Mouse (Mus musculus) neural tube, postnatal 0 days (tissue): ENCODE results near the gene Zmpste24. TPM values are rescaled to one million over a fixed set of nuclear protein-coding genes. Genes with fewer than 3 reads are reported as not detected.

Experiments used
- polyA plus RNA-seq: library from polyadenylated mRNA; unstranded; fragments of >200 nt; fragmentation: Nextera tagmentation; extraction: Ambion mirVana; gene quantifications from 2 replicates; pipeline ENCODE4 v1.2.1, GENCODE M21; 2015

The Zmpste24 gene
- 20.3 and 21.6 TPM in 2 replicates for polyA plus RNA-seq

DNA sequence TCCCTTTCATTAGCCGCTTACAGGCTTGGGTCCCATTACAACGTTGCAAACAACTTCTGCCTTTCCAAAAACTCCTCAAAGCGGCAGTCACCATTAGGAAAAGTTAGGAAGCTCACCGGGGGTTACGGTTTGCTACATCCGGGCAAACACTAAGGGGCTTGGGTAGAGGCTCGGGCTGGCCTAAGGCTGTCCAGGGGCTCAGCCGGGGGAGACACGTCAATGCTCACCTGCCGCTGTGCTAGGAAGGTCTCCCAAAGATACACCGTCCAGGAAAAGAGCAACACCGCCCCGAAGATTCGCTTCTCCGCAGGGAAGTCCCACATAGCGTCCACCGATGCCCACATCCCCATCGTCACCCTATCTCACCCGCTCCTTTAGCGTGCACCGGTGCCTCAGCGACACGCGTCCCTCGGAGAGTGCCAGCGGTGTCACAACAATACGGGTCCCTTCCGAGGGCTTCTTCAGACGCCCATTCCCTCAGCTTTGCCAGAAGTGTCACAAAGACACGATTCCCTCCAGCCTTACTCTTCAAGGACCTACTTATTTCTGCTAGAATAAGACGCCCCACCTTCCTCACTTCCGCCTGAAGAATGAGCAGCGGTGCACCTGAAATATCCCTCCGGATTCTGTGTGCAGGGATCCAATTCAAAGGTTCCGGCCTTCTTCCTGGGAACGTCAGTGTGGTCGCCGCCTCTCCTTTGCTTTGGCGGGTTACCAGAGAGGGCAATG is at the start of gene Zmpste24:
Zmpste24 (minus strand) TSS at position 592 of the 729 bp plus-strand sequence.

DNA sequence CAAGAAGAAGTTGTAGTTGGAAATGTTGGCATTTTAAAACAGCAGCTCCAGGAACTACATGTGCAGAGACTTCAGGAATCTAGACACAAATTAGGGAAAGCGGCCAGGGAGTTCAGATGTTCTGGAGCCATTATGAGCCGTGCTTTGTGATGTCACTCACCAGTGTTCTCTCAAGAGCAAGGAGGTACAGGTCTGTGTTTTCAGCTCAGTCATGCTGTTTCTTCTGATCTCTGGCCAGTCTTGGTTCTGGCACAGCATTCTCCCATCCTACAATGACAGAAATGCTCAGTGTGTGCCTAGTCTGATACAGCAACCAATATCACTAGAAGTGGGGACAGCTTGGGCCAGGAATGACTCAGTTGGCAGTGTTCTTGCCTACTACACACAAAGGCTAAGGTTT is 11.1 kb upstream of the Zmpste24 start, which contains the start of gene Tmco2:
Tmco2 (minus strand) TSS at position 101 of the 400 bp plus-strand sequence.

DNA sequence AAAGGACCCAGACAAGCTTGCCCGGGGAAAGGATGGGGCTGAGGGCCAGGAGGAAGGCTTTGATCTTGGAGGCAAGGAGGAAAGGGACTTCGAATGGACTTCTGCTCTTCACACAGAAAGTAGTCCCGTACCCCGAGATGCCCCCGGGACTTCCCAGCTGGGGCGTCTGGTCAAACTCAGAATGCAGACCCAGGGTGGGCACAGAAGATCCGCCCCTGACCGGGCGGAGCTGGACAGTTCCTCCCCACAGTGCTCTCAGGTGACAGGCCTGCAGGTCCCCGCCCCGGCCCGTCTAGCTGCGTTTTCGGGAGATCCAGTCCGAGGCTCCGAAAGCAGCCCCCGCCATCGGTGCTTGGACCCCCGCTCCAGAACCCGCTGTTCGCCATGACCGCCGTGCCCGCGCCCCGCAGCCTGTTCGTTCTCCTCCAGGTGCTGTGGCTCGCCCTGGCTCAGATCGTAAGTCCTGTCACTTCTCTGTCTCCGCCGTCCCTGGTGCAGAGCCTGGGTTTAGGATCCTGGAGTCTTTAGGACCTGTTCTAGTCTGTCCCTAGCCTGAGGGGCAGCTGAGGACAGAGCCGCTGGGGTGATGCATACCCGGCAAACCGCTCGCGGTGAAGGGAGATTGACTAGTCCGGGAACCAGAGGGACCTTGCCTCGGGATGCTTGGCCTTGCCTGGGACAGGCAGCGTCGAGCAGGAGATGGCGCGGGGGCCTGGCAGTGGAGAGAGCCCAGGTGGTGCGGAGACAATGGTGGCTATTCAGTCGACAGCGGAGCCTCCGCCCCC is 58.5 kb downstream of the Zmpste24 start, which contains the start of gene Col9a2:
Col9a2 (plus strand) TSS at position 55 of the 785 bp plus-strand sequence.

DNA sequence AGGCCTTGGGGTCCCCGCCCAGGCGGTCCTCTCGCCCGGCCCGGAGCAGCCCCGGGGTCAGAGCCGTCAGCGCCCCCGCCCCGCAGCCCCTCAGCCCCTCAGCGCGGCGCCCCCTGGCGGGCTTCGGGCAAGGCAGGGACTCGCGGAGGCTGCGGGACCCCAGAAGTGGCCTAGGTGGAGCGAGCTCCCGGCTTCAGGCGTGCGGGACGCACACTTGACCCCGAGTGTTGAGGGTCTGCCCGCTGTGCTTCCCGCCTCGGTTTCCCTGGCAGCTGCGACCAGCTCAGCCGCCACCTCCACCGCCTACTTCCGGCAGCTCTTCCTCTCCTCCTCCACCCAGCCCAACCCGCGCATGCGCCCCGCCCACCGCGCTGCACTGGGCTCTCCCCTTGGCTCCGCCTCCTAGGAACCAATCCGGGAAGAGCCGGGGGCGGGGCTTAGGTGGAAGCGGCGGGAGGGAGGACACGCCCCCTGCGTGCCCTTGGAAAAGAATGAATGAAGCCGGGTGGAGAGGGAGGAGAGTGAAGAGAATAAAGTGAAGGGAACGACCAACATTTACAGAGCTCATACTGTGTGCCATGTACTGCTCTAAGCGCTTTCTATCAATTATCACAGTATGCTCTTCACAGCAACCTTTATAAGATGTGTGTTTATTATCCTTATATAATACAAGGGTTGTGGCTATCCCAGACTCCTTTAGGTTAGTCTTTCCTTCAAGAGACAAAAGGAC is 80.9 kb downstream of the Zmpste24 start, which contains the start of gene Smap2:
Smap2 (minus strand) TSS at position 320 of the 730 bp plus-strand sequence.

Other genes starting within 250 kb of the Zmpste24 start
- gene Rims3, start 243.4 kb downstream of the Zmpste24 start, polyA plus RNA-seq = 24.6 and 27.8 TPM in 2 replicates
- 15.0 and 17.8 TPM in 2 replicates for gene Exo5, start 173.2 kb downstream of the Zmpste24 start, polyA plus RNA-seq
- 5.0 and 5.7 TPM in 2 replicates for gene Zfp69, start 146.5 kb downstream of the Zmpste24 start, polyA plus RNA-seq
- 49.8 and 52.9 TPM in 2 replicates for gene Smap2, start 81.0 kb downstream of the Zmpste24 start, polyA plus RNA-seq
- gene Col9a2, start 58.9 kb downstream of the Zmpste24 start, polyA plus RNA-seq = 29.6 and 29.7 TPM in 2 replicates
- not detected in 2 replicates for gene Tmco2, start 11.0 kb upstream of the Zmpste24 start, polyA plus RNA-seq
- gene Rlf, start 116.8 kb upstream of the Zmpste24 start, polyA plus RNA-seq = 19.1 and 19.6 TPM in 2 replicates
- not detected in 2 replicates for gene Gm12888, start 226.7 kb upstream of the Zmpste24 start, polyA plus RNA-seq